Mouse (Mus musculus) cerebellum, adult 2 months (tissue): Measurements from ENCODE around the gene Atp1b1.

Source experiments
- CTCF ChIP-seq: fragments of 200-500 bp; IDR thresholded peaks from 2 replicates; pipeline ENCODE4 v1.5.1; 2011; ENCODE audit warnings: low read depth, mild to moderate bottlenecking, control low read depth, low read length, moderate library complexity, borderline replicate concordance; ENCODE audit not compliant: insufficient read depth
- POLR2A ChIP-seq: fragments of 200-500 bp; IDR thresholded peaks from 2 replicates; pipeline ENCODE4 v1.6.1; 2011; ENCODE audit warnings: low read length, control low read depth, borderline replicate concordance; ENCODE audit not compliant: insufficient read depth

DNA sequence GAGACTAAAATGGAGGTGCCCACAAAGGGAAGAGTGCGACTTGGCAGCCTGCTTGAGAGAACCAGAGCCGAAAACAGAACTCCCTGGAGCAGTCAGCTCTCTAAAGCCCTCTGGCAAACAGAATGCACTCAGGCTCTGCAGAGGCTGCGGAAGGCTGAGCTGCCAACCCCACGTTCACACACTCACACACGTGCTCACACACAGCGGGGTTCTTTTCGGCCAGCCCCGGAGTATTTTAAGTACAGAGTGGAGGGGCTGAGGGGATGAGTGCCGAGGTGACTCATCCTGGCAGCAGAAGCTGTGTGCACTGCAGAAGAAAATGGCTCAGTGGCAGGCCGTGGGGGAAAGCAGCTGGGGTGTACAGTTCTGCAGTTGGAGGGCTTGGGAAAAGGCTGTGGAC lies 3.6 kb upstream of the Atp1b1 start:
- TF ChIP-seq CTCF (no peak; the same call in 1 of the 2 replicates), POLR2A (peak; percentile 10; the same call in 1 of the 2 replicates)
